Mouse (Mus musculus) embryonic stem cell, embryonic (primary cell): ENCODE results near the gene Cenpv.

Experiments used
- CTCF ChIA-PET, 4 experiments: fragments of 300-600 bp in 2 of 4; fragments of 350-600 bp in 2 of 4; sonication (Branson Sonifier 250); formaldehyde crosslinking; loops; one replicate each; lab custom pipeline; 2022; ENCODE audit warnings: inconsistent platforms in 2 of 4; lab: Charles Lee
- POLR2A ChIA-PET, 4 experiments: fragments of 300-600 bp in 2 of 4; fragments of 350-600 bp in 2 of 4; sonication (Branson Sonifier 250); formaldehyde crosslinking; loops; one replicate each; lab custom pipeline; 2022; ENCODE audit warnings: antibody characterized with exemption in 4 of 4, inconsistent platforms in 1 of 4; lab: Charles Lee

The Cenpv gene

GRCm38 (mm10) chr11:62500529-62500928, 38.5 kb downstream of the Cenpv start:
- ChIA-PET CTCF (no interaction called here), POLR2A (interaction anchor here in 1 of 4 experiments (7.8 kb wide), 1 partner anchor 8 kb away, joined by 514 read pairs; no protein-coding TSS in a partner anchor)

- ChIA-PET CTCF (interaction anchor here in 1 of 4 experiments (1.0 kb wide), 2 partner anchors 12 to 53 kb away, joined by 3 read pairs; partner anchors contain the start of gene Ubb), POLR2A (interaction anchor here (0.9 to 7.8 kb wide), 17 partner anchors 8 to 105 kb away, joined by 3 to 582 read pairs (median 4); partner anchors contain the start of genes Ubb (in 3 of the 4) and Cenpv (in 1 of the 4))
These were observed 40.3 kb downstream of the Cenpv start for GRCm38 (mm10) chr11:62498802-62499201.

GRCm38 (mm10) chr11:62497181-62497580, 41.9 kb downstream of the Cenpv start:
- ChIA-PET CTCF (interaction anchor here (0.5 to 3.3 kb wide), 13 partner anchors 8 to 571 kb away, joined by 3 to 27 read pairs (median 5); partner anchors contain the start of gene Adora2b (in 1 of the 4)), POLR2A (interaction anchor here (0.6 to 7.8 kb wide), 39 partner anchors 9 to 1565 kb away, joined by 3 to 582 read pairs (median 25); partner anchors contain the start of genes Ubb (in 4 of the 4), Cenpv (in 2 of the 4), Ncor1 (in 1 of the 4) and Pigl (in 1 of the 4))

GRCm38 (mm10) chr11:62496151-62496715, 42.8 kb downstream of the Cenpv start:
- ChIA-PET POLR2A (interaction anchor here (0.5 to 7.8 kb wide), 76 partner anchors 7 to 383 kb away, joined by 3 to 582 read pairs (median 13); partner anchors contain the start of genes Ubb (in 4 of the 4), Ncor1 (in 3 of the 4), Pigl (in 3 of the 4) and Cenpv (in 2 of the 4)), CTCF (interaction anchor here (0.5 to 3.3 kb wide), 29 partner anchors 8 to 248 kb away, joined by 3 to 27 read pairs (median 4); partner anchors contain the start of gene Adora2b (in 1 of the 4))

GRCm38 (mm10) chr11:62495276-62495801, 43.7 kb downstream of the Cenpv start:
- ChIA-PET CTCF (interaction anchor here in 3 of 4 experiments (0.5 to 3.3 kb wide), 29 partner anchors 8 to 644 kb away, joined by 3 to 27 read pairs (median 4); partner anchors contain the start of gene Cenpv (in 1 of the 3)), POLR2A (interaction anchor here (0.6 to 7.8 kb wide), 101 partner anchors 8 to 908 kb away, joined by 3 to 582 read pairs (median 8); partner anchors contain the start of genes Ncor1 (in 4 of the 4), Pigl (in 4 of the 4), Ubb (in 4 of the 4) and Cenpv (in 2 of the 4))

GRCm38 (mm10) chr11:62494754-62495275, 44.2 kb downstream of the Cenpv start:
- POLR2A ChIA-PET: interaction anchor here (0.6 to 7.8 kb wide), 99 partner anchors 9 to 385 kb away, joined by 3 to 582 read pairs (median 8); partner anchors contain the start of genes Ubb (in 4 of the 4), Ncor1 (in 3 of the 4), Pigl (in 3 of the 4) and Cenpv (in 2 of the 4)
- CTCF ChIA-PET: interaction anchor here in 3 of 4 experiments (0.5 to 3.3 kb wide), 15 partner anchors 10 to 122 kb away, joined by 3 to 27 read pairs (median 5); partner anchors contain the start of gene Cenpv (in 1 of the 3)

- CTCF ChIA-PET: interaction anchor here in 1 of 4 experiments (0.5 kb wide), 1 partner anchor 10 kb away, joined by 3 read pairs; no protein-coding TSS in a partner anchor
These were observed 45.4 kb downstream of the Cenpv start for GRCm38 (mm10) chr11:62493701-62494100.

GRCm38 (mm10) chr11:62487540-62488350, 51.3 kb downstream of the Cenpv start:
- POLR2A ChIA-PET: interaction anchor here (0.6 to 12.3 kb wide), 43 partner anchors 8 to 731 kb away, joined by 3 to 221 read pairs (median 8); partner anchors contain the start of genes Ubb (in 3 of the 4), Ttc19 (in 2 of the 4), Zswim7 (in 2 of the 4) and Cenpv (in 1 of the 4)
- CTCF ChIA-PET: interaction anchor here in 1 of 4 experiments (1.7 kb wide), 1 partner anchor 8 kb away, joined by 8 read pairs; no protein-coding TSS in a partner anchor

More at GRCm38 (mm10) chr11:62493701-62494100, 45.4 kb downstream of the Cenpv start:
- POLR2A ChIA-PET: interaction anchor here (0.6 to 7.8 kb wide), 22 partner anchors 9 to 95 kb away, joined by 3 to 582 read pairs (median 30); partner anchors contain the start of genes Ubb (in 3 of the 4), Ncor1 (in 1 of the 4) and Pigl (in 1 of the 4)

GRCm38 (mm10) chr11:62486949-62487348, 52.1 kb downstream of the Cenpv start:
- CTCF ChIA-PET: interaction anchor here in 1 of 4 experiments (1.7 kb wide), 1 partner anchor 9 kb away, joined by 8 read pairs; no protein-coding TSS in a partner anchor
- POLR2A ChIA-PET: interaction anchor here (0.6 to 12.3 kb wide), 23 partner anchors 9 to 119 kb away, joined by 3 to 221 read pairs (median 10); partner anchors contain the start of genes Ubb (in 2 of the 4), Ncor1 (in 1 of the 4) and Pigl (in 1 of the 4)

- POLR2A ChIA-PET: interaction anchor here in 3 of 4 experiments (0.6 to 5.0 kb wide), 24 partner anchors 9 to 687 kb away, joined by 3 to 60 read pairs (median 4); partner anchors contain the start of genes Ubb (in 3 of the 3), Ncor1 (in 1 of the 3) and Pigl (in 1 of the 3)
- CTCF ChIA-PET: interaction anchor here in 2 of 4 experiments (0.6 to 1.3 kb wide), 2 partner anchors 17 to 42 kb away, joined by 4 to 5 read pairs; no protein-coding TSS in a partner anchor
These were observed 59.5 kb downstream of the Cenpv start for GRCm38 (mm10) chr11:62479581-62479980.

GRCm38 (mm10) chr11:62478931-62479330, 60.1 kb downstream of the Cenpv start:
- ChIA-PET CTCF (interaction anchor here in 1 of 4 experiments (1.3 kb wide), 1 partner anchor 18 kb away, joined by 5 read pairs; no protein-coding TSS in a partner anchor), POLR2A (interaction anchor here in 3 of 4 experiments (0.5 to 5.0 kb wide), 25 partner anchors 9 to 744 kb away, joined by 3 to 60 read pairs (median 5); partner anchors contain the start of genes Ubb (in 3 of the 3), Ncor1 (in 1 of the 3) and Pigl (in 1 of the 3))

GRCm38 (mm10) chr11:62476156-62476555, 62.9 kb downstream of the Cenpv start:
- POLR2A ChIA-PET: interaction anchor here in 3 of 4 experiments (0.6 to 5.0 kb wide), 28 partner anchors 7 to 298 kb away, joined by 3 to 60 read pairs (median 4); partner anchors contain the start of genes Ncor1 (in 2 of the 3), Pigl (in 2 of the 3) and Ubb (in 2 of the 3)
- CTCF ChIA-PET: interaction anchor here in 3 of 4 experiments (0.6 to 1.2 kb wide), 3 partner anchors 13 to 40 kb away, joined by 3 to 5 read pairs (median 3); no protein-coding TSS in a partner anchor
